ENCODE assay signal across 20 mouse cellular contexts in the genomic region with DNA sequence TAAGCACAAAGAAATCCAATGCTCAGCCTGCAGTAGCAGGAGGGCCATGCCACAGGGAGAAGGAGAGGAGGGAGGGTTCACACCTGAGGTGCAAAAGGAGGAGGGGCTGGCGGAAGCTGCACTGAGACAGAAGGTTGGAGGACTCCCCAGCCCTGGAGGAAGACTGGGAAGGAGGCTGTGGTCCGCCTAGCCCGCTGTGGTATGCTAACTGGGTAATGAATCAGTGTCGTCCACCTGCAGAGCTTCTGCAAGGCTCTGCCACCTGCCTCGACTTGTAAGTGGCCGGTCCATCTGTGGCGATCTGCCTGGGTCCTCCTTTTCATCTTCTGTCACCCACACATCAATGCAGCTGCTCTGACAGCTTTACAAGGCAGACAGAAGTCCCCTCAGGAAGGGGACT. TPM values are rescaled to one million over a fixed set of nuclear protein-coding genes. Genes with fewer than 3 reads are reported as not detected.
DNase-seq lines count a peak whose midpoint lies in the region; ATAC-seq and TF ChIP-seq lines count a peak whose summit lies in the region.
"Had no signal": no experiment of that assay in that cellular context is flagged by ENCODE, and none has a peak within 500 bp of the region (broad histone marks: within the 10 kb centered on the region; RNA-seq: fewer than 3 reads in every experiment).

No protein-coding gene starts in this region.

- H3K9ac ChIP-seq in forebrain, postnatal 0 days = no peak overlapping the region
- H3K9ac ChIP-seq in hindbrain, embryonic 14.5 days = no peak overlapping the region
- H3K9ac ChIP-seq in midbrain, embryonic 15.5 days = no peak overlapping the region
- peak overlapping the region; percentile 25; the same call in 1 of the 2 replicates for H3K9ac ChIP-seq in limb, embryonic 13.5 days
- H3K9ac ChIP-seq: neural tube, embryonic 13.5 days; stomach, embryonic 15.5 days had no signal

- no peak overlapping the region for H3K4me2 ChIP-seq in forebrain, postnatal 0 days (ENCODE audit: low read depth)
- H3K4me2 ChIP-seq in hindbrain, embryonic 14.5 days (replicated peaks) = no peak overlapping the region
- H3K4me2 ChIP-seq in midbrain, embryonic 15.5 days = no peak overlapping the region
- no peak overlapping the region for H3K4me2 ChIP-seq in limb, embryonic 13.5 days (replicated peaks)
- H3K4me2 ChIP-seq: neural tube, embryonic 13.5 days; stomach, embryonic 15.5 days had no signal

- no peak for ATAC-seq in forebrain, postnatal 0 days
- no peak for ATAC-seq in hindbrain, embryonic 14.5 days (ENCODE audit: low FRiP score)
- ATAC-seq in midbrain, embryonic 15.5 days (replicated peaks) = no peak
- no peak for ATAC-seq in limb, embryonic 13.5 days (ENCODE audit: low FRiP score, low read depth)

- H3K4me1 ChIP-seq in forebrain, embryonic 10.5 days = peaks cover 55% of the 10 kb centered on the region
- H3K4me1 ChIP-seq in forebrain, postnatal 0 days (ENCODE audit: insufficient read depth) = 0 out of 2 replicates have a peak, but pooled peaks cover 3% of the 10 kb centered on the region
- peaks cover 55% of the 10 kb centered on the region for H3K4me1 ChIP-seq in hindbrain, embryonic 10.5 days (replicated peaks)
- 0 out of 2 replicates have a peak, but pooled peaks cover 5% of the 10 kb centered on the region for H3K4me1 ChIP-seq in hindbrain, embryonic 14.5 days (replicated peaks; ENCODE audit: control insufficient read depth, insufficient read depth, low read length)
- peaks cover 57% of the 10 kb centered on the region for H3K4me1 ChIP-seq in midbrain, embryonic 10.5 days
- H3K4me1 ChIP-seq in midbrain, embryonic 15.5 days = peaks cover 14% of the 10 kb centered on the region
- H3K4me1 ChIP-seq in limb, embryonic 13.5 days = peaks cover 29% of the 10 kb centered on the region

- H3K27ac ChIP-seq in forebrain, embryonic 10.5 days = peak overlapping the region; percentile 51
- no peak overlapping the region for H3K27ac ChIP-seq in forebrain, postnatal 0 days (ENCODE audit: low read depth, low read length)
- peak overlapping the region; percentile 53 for H3K27ac ChIP-seq in hindbrain, embryonic 10.5 days
- H3K27ac ChIP-seq in hindbrain, embryonic 14.5 days = no peak overlapping the region
- H3K27ac ChIP-seq in midbrain, embryonic 10.5 days (replicated peaks) = peak overlapping the region; percentile 53; the same call in 1 of the 2 replicates
- no peak overlapping the region for H3K27ac ChIP-seq in midbrain, embryonic 15.5 days
- no peak overlapping the region for H3K27ac ChIP-seq in limb, embryonic 13.5 days
- H3K27ac ChIP-seq: neural tube, embryonic 13.5 days; stomach, embryonic 15.5 days had no signal

- TF ChIP-seq CTCF in forebrain, postnatal 0 days (IDR thresholded peaks at IDR 0.05; ENCODE audit: low read depth) = no peak

- WGBS in forebrain, embryonic 10.5 days = 11% methylated on average over 7 of the region's 7 CpGs
- 20% methylated on average over 7 of the region's 7 CpGs for WGBS in forebrain, postnatal 0 days
- 13% methylated on average over 7 of the region's 7 CpGs for WGBS in hindbrain, embryonic 10.5 days
- 5% methylated on average over 7 of the region's 7 CpGs for WGBS in hindbrain, embryonic 14.5 days
- 12% methylated on average over 7 of the region's 7 CpGs for WGBS in midbrain, embryonic 10.5 days
- whole genome bisulfite sequencing in midbrain, embryonic 15.5 days = 21% methylated on average over 7 of the region's 7 CpGs
- WGBS in limb, embryonic 13.5 days = 7% methylated on average over 7 of the region's 7 CpGs

- peak overlapping the region; percentile 14; the same call in 1 of the 2 replicates for H3K4me3 ChIP-seq in forebrain, embryonic 10.5 days
- no peak overlapping the region for H3K4me3 ChIP-seq in forebrain, postnatal 0 days (ENCODE audit: low read depth, low read length)
- H3K4me3 ChIP-seq in hindbrain, embryonic 10.5 days = no peak overlapping the region
- H3K4me3 ChIP-seq in hindbrain, embryonic 14.5 days (replicated peaks; ENCODE audit: low read length) = no peak overlapping the region
- peak overlapping the region; percentile 7; the same call in 1 of the 2 replicates for H3K4me3 ChIP-seq in midbrain, embryonic 10.5 days
- H3K4me3 ChIP-seq in midbrain, embryonic 15.5 days = no peak overlapping the region
- no peak overlapping the region for H3K4me3 ChIP-seq in limb, embryonic 13.5 days
- H3K4me3 ChIP-seq: neural tube, embryonic 13.5 days; stomach, embryonic 15.5 days had no signal

- no peak for DNase-seq in forebrain, embryonic 10.5 days (ENCODE audit: extremely low spot score, low spot score)
- no peak for DNase-seq in forebrain, postnatal 0 days
- no peak for DNase-seq in hindbrain, embryonic 10.5 days (ENCODE audit: low spot score)
- no peak for DNase-seq in hindbrain, embryonic 14.5 days (ENCODE audit: low spot score)
- DNase-seq in midbrain, embryonic 10.5 days (ENCODE audit: low spot score) = no peak
- no peak for DNase-seq in thymus, postnatal 0 days (ENCODE audit: low spot score)

- H3K27me3 ChIP-seq in forebrain, embryonic 10.5 days (ENCODE audit: poor library complexity, severe bottlenecking) = peaks cover 54% of the 10 kb centered on the region
- H3K27me3 ChIP-seq in forebrain, postnatal 0 days (ENCODE audit: insufficient read depth, low read length) = peaks cover 30% of the 10 kb centered on the region
- H3K27me3 ChIP-seq in hindbrain, embryonic 10.5 days (ENCODE audit: insufficient read depth, poor library complexity, severe bottlenecking) = peaks cover 54% of the 10 kb centered on the region
- H3K27me3 ChIP-seq in hindbrain, embryonic 14.5 days (ENCODE audit: control insufficient read depth, insufficient read depth, low read length) = peaks cover 34% of the 10 kb centered on the region
- H3K27me3 ChIP-seq in midbrain, embryonic 10.5 days (ENCODE audit: low read depth, poor library complexity, severe bottlenecking) = peaks cover 55% of the 10 kb centered on the region
- H3K27me3 ChIP-seq in midbrain, embryonic 15.5 days (replicated peaks) = peaks cover 35% of the 10 kb centered on the region
- peaks cover 53% of the 10 kb centered on the region for H3K27me3 ChIP-seq in limb, embryonic 13.5 days

- H3K9me3 ChIP-seq in forebrain, embryonic 10.5 days = no peaks in the 10 kb centered on the region
- H3K9me3 ChIP-seq in forebrain, postnatal 0 days (ENCODE audit: low read length) = no peaks in the 10 kb centered on the region
- no peaks in the 10 kb centered on the region for H3K9me3 ChIP-seq in hindbrain, embryonic 10.5 days
- no peaks in the 10 kb centered on the region for H3K9me3 ChIP-seq in hindbrain, embryonic 14.5 days (ENCODE audit: control insufficient read depth, low read length)
- no peaks in the 10 kb centered on the region for H3K9me3 ChIP-seq in midbrain, embryonic 10.5 days (replicated peaks)
- no peaks in the 10 kb centered on the region for H3K9me3 ChIP-seq in midbrain, embryonic 15.5 days
- H3K9me3 ChIP-seq in limb, embryonic 13.5 days = no peaks in the 10 kb centered on the region
- H3K9me3 ChIP-seq: neural tube, embryonic 13.5 days; stomach, embryonic 15.5 days had no signal

- H3K36me3 ChIP-seq in forebrain, embryonic 10.5 days (replicated peaks) = no peaks in the 10 kb centered on the region
- H3K36me3 ChIP-seq in forebrain, postnatal 0 days (ENCODE audit: insufficient read depth) = no peaks in the 10 kb centered on the region
- no peaks in the 10 kb centered on the region for H3K36me3 ChIP-seq in hindbrain, embryonic 10.5 days
- H3K36me3 ChIP-seq in hindbrain, embryonic 14.5 days (replicated peaks; ENCODE audit: control insufficient read depth, insufficient read depth) = no peaks in the 10 kb centered on the region
- H3K36me3 ChIP-seq in midbrain, embryonic 10.5 days = no peaks in the 10 kb centered on the region
- no peaks in the 10 kb centered on the region for H3K36me3 ChIP-seq in midbrain, embryonic 15.5 days (replicated peaks)
- H3K36me3 ChIP-seq in limb, embryonic 13.5 days = no peaks in the 10 kb centered on the region
- H3K36me3 ChIP-seq: neural tube, embryonic 13.5 days; stomach, embryonic 15.5 days had no signal

RNA-seq across cellular contexts. Expression of a gene that starts 1.5 kb away (rescaled TPM):
- polyA plus RNA-seq in forebrain, embryonic 10.5 days (2016; fragmentation: Nextera tagmentation; extraction: Ambion mirVana) = not detected in 2 replicates
- 0.31 TPM in 1 of 2 replicates, not detected in the other for total RNA-seq in forebrain, postnatal 0 days (2014; rRNA removed)
- polyA plus RNA-seq in forebrain, postnatal 0 days (2015; fragmentation: Nextera tagmentation; extraction: Ambion mirVana) = not detected in 2 replicates
- polyA plus RNA-seq in hindbrain, embryonic 10.5 days (2016; fragmentation: Nextera tagmentation; extraction: Ambion mirVana) = 1.1 and 1.3 TPM in 2 replicates
- not detected in 2 replicates for polyA plus RNA-seq in hindbrain, embryonic 14.5 days (2014; fragmentation: Nextera tagmentation; extraction: Ambion mirVana)
- polyA plus RNA-seq in midbrain, embryonic 10.5 days (2016; fragmentation: Nextera tagmentation; extraction: Ambion mirVana) = 0.25 and 0.26 TPM in 2 replicates
- not detected in 2 replicates for polyA plus RNA-seq in midbrain, embryonic 15.5 days (2015; fragmentation: Nextera tagmentation; extraction: Ambion mirVana)
- 0.38 TPM in 2 replicates for polyA plus RNA-seq in limb, embryonic 13.5 days (2015; fragmentation: Nextera tagmentation; extraction: Ambion mirVana)
- 0.08 and 0.66 TPM in 2 replicates for polyA plus RNA-seq in thymus, postnatal 0 days (2015; fragmentation: Nextera tagmentation; extraction: Ambion mirVana)
- total RNA-seq: adrenal gland, postnatal 14 days; common myeloid progenitor, adult 5-6 weeks; ES-E14; gastrocnemius, postnatal 25 days; layer of hippocampus, postnatal 36 days; left cerebral cortex, postnatal 4 days had no signal
- polyA plus RNA-seq: liver, embryonic 16.5 days; midbrain, embryonic 16.5 days; small intestine, adult 2 months had no signal

RNA-seq across cellular contexts. Expression of a gene that starts 15.8 kb away (rescaled TPM):
- not detected in 2 replicates for polyA plus RNA-seq in forebrain, embryonic 10.5 days (2016; fragmentation: Nextera tagmentation; extraction: Ambion mirVana)
- total RNA-seq in forebrain, postnatal 0 days (2014; rRNA removed) = not detected in 2 replicates
- not detected in 2 replicates for polyA plus RNA-seq in forebrain, postnatal 0 days (2015; fragmentation: Nextera tagmentation; extraction: Ambion mirVana)
- not detected in 2 replicates for polyA plus RNA-seq in hindbrain, embryonic 10.5 days (2016; fragmentation: Nextera tagmentation; extraction: Ambion mirVana)
- not detected in 2 replicates for polyA plus RNA-seq in hindbrain, embryonic 14.5 days (2014; fragmentation: Nextera tagmentation; extraction: Ambion mirVana)
- not detected in 2 replicates for polyA plus RNA-seq in midbrain, embryonic 10.5 days (2016; fragmentation: Nextera tagmentation; extraction: Ambion mirVana)
- not detected in 2 replicates for polyA plus RNA-seq in midbrain, embryonic 15.5 days (2015; fragmentation: Nextera tagmentation; extraction: Ambion mirVana)
- not detected in 2 replicates for polyA plus RNA-seq in limb, embryonic 13.5 days (2015; fragmentation: Nextera tagmentation; extraction: Ambion mirVana)
- polyA plus RNA-seq in thymus, postnatal 0 days (2015; fragmentation: Nextera tagmentation; extraction: Ambion mirVana) = not detected in 2 replicates
- total RNA-seq: adrenal gland, postnatal 14 days; common myeloid progenitor, adult 5-6 weeks; ES-E14; gastrocnemius, postnatal 25 days; layer of hippocampus, postnatal 36 days; left cerebral cortex, postnatal 4 days had no signal
- polyA plus RNA-seq: frontal cortex, adult 2 months; liver, embryonic 16.5 days; midbrain, embryonic 16.5 days; neural tube, embryonic 13.5 days; small intestine, adult 2 months; stomach, embryonic 15.5 days had no signal

RNA-seq across cellular contexts. Expression of a gene that starts 18.5 kb away (rescaled TPM):
- 12.1 and 12.6 TPM in 2 replicates for polyA plus RNA-seq in forebrain, embryonic 10.5 days (2016; fragmentation: Nextera tagmentation; extraction: Ambion mirVana)
- 32.8 and 35.5 TPM in 2 replicates for total RNA-seq in forebrain, postnatal 0 days (2014; rRNA removed)
- polyA plus RNA-seq in forebrain, postnatal 0 days (2015; fragmentation: Nextera tagmentation; extraction: Ambion mirVana) = 25.1 and 31.0 TPM in 2 replicates
- polyA plus RNA-seq in hindbrain, embryonic 10.5 days (2016; fragmentation: Nextera tagmentation; extraction: Ambion mirVana) = 11.6 and 12.4 TPM in 2 replicates
- 24.0 and 24.7 TPM in 2 replicates for polyA plus RNA-seq in hindbrain, embryonic 14.5 days (2014; fragmentation: Nextera tagmentation; extraction: Ambion mirVana)
- polyA plus RNA-seq in midbrain, embryonic 10.5 days (2016; fragmentation: Nextera tagmentation; extraction: Ambion mirVana) = 12.2 and 13.1 TPM in 2 replicates
- 21.7 and 22.2 TPM in 2 replicates for polyA plus RNA-seq in midbrain, embryonic 15.5 days (2015; fragmentation: Nextera tagmentation; extraction: Ambion mirVana)
- 18.6 and 19.4 TPM in 2 replicates for polyA plus RNA-seq in limb, embryonic 13.5 days (2015; fragmentation: Nextera tagmentation; extraction: Ambion mirVana)
- 5.6 and 5.8 TPM in 2 replicates for polyA plus RNA-seq in thymus, postnatal 0 days (2015; fragmentation: Nextera tagmentation; extraction: Ambion mirVana)

RNA-seq across cellular contexts. Expression of a gene that starts 60.0 kb away (rescaled TPM):
- polyA plus RNA-seq in forebrain, embryonic 10.5 days (2016; fragmentation: Nextera tagmentation; extraction: Ambion mirVana) = 13.5 and 16.1 TPM in 2 replicates
- total RNA-seq in forebrain, postnatal 0 days (2014; rRNA removed) = 56.6 and 60.3 TPM in 2 replicates
- 45.5 and 46.4 TPM in 2 replicates for polyA plus RNA-seq in forebrain, postnatal 0 days (2015; fragmentation: Nextera tagmentation; extraction: Ambion mirVana)
- polyA plus RNA-seq in hindbrain, embryonic 10.5 days (2016; fragmentation: Nextera tagmentation; extraction: Ambion mirVana) = 14.4 and 27.4 TPM in 2 replicates
- 53.5 and 57.2 TPM in 2 replicates for polyA plus RNA-seq in hindbrain, embryonic 14.5 days (2014; fragmentation: Nextera tagmentation; extraction: Ambion mirVana)
- 13.3 and 16.9 TPM in 2 replicates for polyA plus RNA-seq in midbrain, embryonic 10.5 days (2016; fragmentation: Nextera tagmentation; extraction: Ambion mirVana)
- 60.1 and 62.9 TPM in 2 replicates for polyA plus RNA-seq in midbrain, embryonic 15.5 days (2015; fragmentation: Nextera tagmentation; extraction: Ambion mirVana)
- polyA plus RNA-seq in limb, embryonic 13.5 days (2015; fragmentation: Nextera tagmentation; extraction: Ambion mirVana) = 10.0 and 10.2 TPM in 2 replicates
- 0.34 and 0.41 TPM in 2 replicates for polyA plus RNA-seq in thymus, postnatal 0 days (2015; fragmentation: Nextera tagmentation; extraction: Ambion mirVana)
- total RNA-seq: common myeloid progenitor, adult 5-6 weeks had no signal

Comparison
In these comparisons a context has a peak if more than half of its experiments do, and no peak if none do; other contexts are left out.
1. H3K27ac ChIP-seq: peak in forebrain, embryonic 10.5 days (single experiment), hindbrain, embryonic 10.5 days (single experiment) and midbrain, embryonic 10.5 days (single experiment); none in forebrain, postnatal 0 days (single experiment), hindbrain, embryonic 14.5 days (single experiment), midbrain, embryonic 15.5 days (single experiment) and limb, embryonic 13.5 days (single experiment).
2. H3K4me3 ChIP-seq: peak in forebrain, embryonic 10.5 days (single experiment) and midbrain, embryonic 10.5 days (single experiment); none in forebrain, postnatal 0 days (single experiment), hindbrain, embryonic 10.5 days (single experiment), hindbrain, embryonic 14.5 days (single experiment), midbrain, embryonic 15.5 days (single experiment) and limb, embryonic 13.5 days (single experiment).